ENCODE assay signal across 15 mouse cellular contexts in the genomic region with DNA sequence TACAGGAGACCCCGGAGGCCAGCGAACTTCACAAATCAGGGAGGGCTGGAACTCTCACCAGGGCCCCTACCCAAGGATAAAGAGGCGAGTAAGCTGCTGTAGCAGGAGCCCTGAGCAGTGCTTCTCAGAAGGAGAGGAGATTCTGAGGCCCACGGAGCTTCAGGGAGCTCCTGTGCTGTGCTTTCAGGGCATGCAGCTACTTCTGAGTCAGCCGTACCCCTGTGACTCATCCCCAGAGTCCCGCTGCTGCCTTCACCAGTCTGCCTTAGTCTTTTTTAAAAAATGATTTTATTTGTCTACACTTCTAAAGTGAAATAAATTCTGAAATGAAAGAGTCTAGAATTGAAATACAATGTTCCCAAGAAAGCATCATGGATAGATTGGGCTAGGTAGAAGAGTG.
DNase-seq lines count a peak whose midpoint lies in the region; ATAC-seq and TF ChIP-seq lines count a peak whose summit lies in the region.
"Had no signal": no experiment of that assay in that cellular context is flagged by ENCODE, and none has a peak within 500 bp of the region (broad histone marks: within the 10 kb centered on the region; RNA-seq: fewer than 3 reads in every experiment).

No protein-coding gene starts in this region.

- ATAC-seq in forebrain, embryonic 16.5 days, result no peak
- no peak for ATAC-seq in kidney, embryonic 15.5 days (replicated peaks; ENCODE audit: low FRiP score)
- no peak for ATAC-seq in hindbrain, embryonic 11.5 days (ENCODE audit: low FRiP score)
- ATAC-seq: inflammation-experienced regulatory T-cells, adult 6 months had no signal

- no peak for TF ChIP-seq CTCF in left cerebral cortex, adult 2 months (IDR thresholded peaks at IDR 0.05)

- no peak overlapping the region for H3K9ac ChIP-seq in forebrain, embryonic 16.5 days (replicated peaks; ENCODE audit: low read depth, low read length)
- H3K9ac ChIP-seq in kidney, embryonic 15.5 days, result no peak overlapping the region
- H3K9ac ChIP-seq in hindbrain, embryonic 11.5 days (ENCODE audit: low read depth, low read length), result no peak overlapping the region
- H3K9ac ChIP-seq: neural tube, embryonic 13.5 days had no signal

- H3K4me2 ChIP-seq in forebrain, embryonic 16.5 days (ENCODE audit: low read length), result no peak overlapping the region
- no peak overlapping the region for H3K4me2 ChIP-seq in kidney, embryonic 15.5 days
- H3K4me2 ChIP-seq in hindbrain, embryonic 11.5 days (replicated peaks; ENCODE audit: low read depth, low read length), result no peak overlapping the region
- H3K4me2 ChIP-seq: neural tube, embryonic 13.5 days had no signal

- H3K4me3 ChIP-seq in left cerebral cortex, adult 2 months, result no peak overlapping the region
- no peak overlapping the region for H3K4me3 ChIP-seq in forebrain, embryonic 16.5 days (replicated peaks; ENCODE audit: low read length)
- H3K4me3 ChIP-seq in kidney, embryonic 15.5 days (replicated peaks), result no peak overlapping the region
- H3K4me3 ChIP-seq in hindbrain, embryonic 11.5 days (ENCODE audit: low read depth, low read length), result no peak overlapping the region
- H3K4me3 ChIP-seq: heart, adult 2 months; megakaryocyte, embryonic 14.5 days; neural tube, embryonic 13.5 days had no signal

- peak; percentile 73 for DNase-seq in adrenal gland, adult (ENCODE audit: inconsistent age in 2 of 2, low spot score in 1 of 2)
- DNase-seq in adrenal gland, postnatal 4 days (ENCODE audit: low spot score in 2 of 2), result no peak
- DNase-seq in right cerebral cortex, adult 2 months (ENCODE audit: low spot score in 2 of 2), result peak; percentile 63 to 65
- no peak for DNase-seq in right cerebral cortex, postnatal 10 days (ENCODE audit: low spot score in 2 of 2)
- peak; percentile 40 to 62 for DNase-seq in left cerebral cortex, adult 2 months (ENCODE audit: extremely low spot score in 1 of 2, low spot score in 2 of 2)
- no peak for DNase-seq in hindbrain, embryonic 11.5 days (ENCODE audit: low spot score)
- DNase-seq: cerebellum, adult 2 months; heart, adult 2 months; heart, postnatal 36 days; thymus, adult 18-20 months had no signal

- intact Hi-C loops in left cerebral cortex, adult 2 months (cut with DNase I), result no loop called here

- peak overlapping the region; percentile 2 for H3K27ac ChIP-seq in left cerebral cortex, adult 2 months
- H3K27ac ChIP-seq in forebrain, embryonic 16.5 days (ENCODE audit: low read length), result no peak overlapping the region
- H3K27ac ChIP-seq in kidney, embryonic 15.5 days, result no peak overlapping the region
- H3K27ac ChIP-seq in hindbrain, embryonic 11.5 days (ENCODE audit: low read depth, low read length), result no peak overlapping the region
- H3K27ac ChIP-seq: heart, adult 2 months; neural tube, embryonic 13.5 days had no signal

- no peaks in the 10 kb centered on the region for H3K27me3 ChIP-seq in forebrain, embryonic 16.5 days (replicated peaks; ENCODE audit: control insufficient read depth, insufficient read depth, low read length)
- no peaks in the 10 kb centered on the region for H3K27me3 ChIP-seq in kidney, embryonic 15.5 days
- H3K27me3 ChIP-seq in hindbrain, embryonic 11.5 days (ENCODE audit: control insufficient read depth, insufficient read depth, low read length), result no peaks in the 10 kb centered on the region
- H3K27me3 ChIP-seq: megakaryocyte, embryonic 14.5 days; neural tube, embryonic 13.5 days had no signal

- WGBS in forebrain, embryonic 16.5 days, result 73% methylated on average over 6 of the region's 6 CpGs
- WGBS in kidney, embryonic 15.5 days, result 72% methylated on average over 6 of the region's 6 CpGs
- 80% methylated on average over 6 of the region's 6 CpGs for WGBS in hindbrain, embryonic 11.5 days

- H3K4me1 ChIP-seq in forebrain, embryonic 16.5 days (replicated peaks; ENCODE audit: control insufficient read depth, insufficient read depth, low read length), result no peaks in the 10 kb centered on the region
- no peaks in the 10 kb centered on the region for H3K4me1 ChIP-seq in kidney, embryonic 15.5 days
- H3K4me1 ChIP-seq in hindbrain, embryonic 11.5 days (replicated peaks; ENCODE audit: control insufficient read depth, insufficient read depth, low read length), result no peaks in the 10 kb centered on the region
- H3K4me1 ChIP-seq: megakaryocyte, embryonic 14.5 days; neural tube, embryonic 13.5 days had no signal

- no peaks in the 10 kb centered on the region for H3K36me3 ChIP-seq in forebrain, embryonic 16.5 days (ENCODE audit: control insufficient read depth, insufficient read depth)
- no peaks in the 10 kb centered on the region for H3K36me3 ChIP-seq in kidney, embryonic 15.5 days
- H3K36me3 ChIP-seq in hindbrain, embryonic 11.5 days (ENCODE audit: control insufficient read depth, insufficient read depth, low read length), result no peaks in the 10 kb centered on the region
- H3K36me3 ChIP-seq: neural tube, embryonic 13.5 days had no signal

- H3K9me3 ChIP-seq in forebrain, embryonic 16.5 days (ENCODE audit: control insufficient read depth, low read length), result no peaks in the 10 kb centered on the region
- H3K9me3 ChIP-seq in kidney, embryonic 15.5 days (replicated peaks), result no peaks in the 10 kb centered on the region
- H3K9me3 ChIP-seq in hindbrain, embryonic 11.5 days (ENCODE audit: control insufficient read depth, low read length), result no peaks in the 10 kb centered on the region
- H3K9me3 ChIP-seq: neural tube, embryonic 13.5 days had no signal

Comparison
In these comparisons a context has a peak if more than half of its experiments do, and no peak if none do; other contexts are left out.
1. DNase-seq: peak in adrenal gland, adult (2 of 2), right cerebral cortex, adult 2 months (2 of 2) and left cerebral cortex, adult 2 months (2 of 2); none in adrenal gland, postnatal 4 days (0 of 2), right cerebral cortex, postnatal 10 days (0 of 2) and hindbrain, embryonic 11.5 days (single experiment).